Mouse (Mus musculus) hindbrain, embryonic 12.5 days (tissue): ENCODE measurements around the gene Ywhah. TPM values are rescaled to one million over a fixed set of nuclear protein-coding genes. Genes with fewer than 3 reads are reported as not detected.
A peak's percentile ranks its signal among the peaks of the same experiment; 100 is the strongest.
"Not testable (repeated sequence)": the region's sequence is repeated elsewhere in the genome, so short reads cannot be mapped to it uniquely, and the experiment has no call there.

ENCODE experiments used
- ATAC-seq: fragments of 200-750 bp; cut with Nextera tagmentation; 2 replicates; pipeline ENCODE4 v1.8.0; 2017; ENCODE audit warnings: moderate TSS enrichment; ENCODE audit not compliant: low FRiP score
- H3K27ac ChIP-seq: fragments of 300-500 bp; sonication (generic); 2 replicates; pipeline ENCODE4 v1.5.1; 2016; ENCODE audit warnings: mild to moderate bottlenecking
- H3K27me3 ChIP-seq: fragments of 300-500 bp; sonication (generic); 2 replicates; pipeline ENCODE4 v1.6.1; 2016; ENCODE audit warnings: mild to moderate bottlenecking
- H3K36me3 ChIP-seq: fragments of 300-500 bp; sonication (generic); 2 replicates; pipeline ENCODE4 v1.6.1; 2016; ENCODE audit warnings: mild to moderate bottlenecking
- H3K4me1 ChIP-seq: fragments of 300-500 bp; sonication (generic); 2 replicates; pipeline ENCODE4 v1.6.1; 2016
- H3K4me2 ChIP-seq: fragments of 300-500 bp; sonication (generic); replicated peaks from 2 replicates; pipeline ENCODE4 v1.6.1; 2016; ENCODE audit warnings: mild to moderate bottlenecking
- H3K4me3 ChIP-seq: fragments of 300-500 bp; sonication (generic); 2 replicates; pipeline ENCODE4 v1.5.1; 2016; ENCODE audit warnings: mild to moderate bottlenecking
- H3K9ac ChIP-seq: fragments of 300-500 bp; sonication (generic); 2 replicates; pipeline ENCODE4 v1.6.1; 2016; ENCODE audit warnings: mild to moderate bottlenecking, moderate library complexity
- H3K9me3 ChIP-seq: fragments of 300-500 bp; sonication (generic); replicated peaks from 2 replicates; pipeline ENCODE4 v1.6.1; 2016; ENCODE audit warnings: mild to moderate bottlenecking
- WGBS: fragments of 180-500 bp; shearing (Covaris S2); methylation state at CpG from one replicate; pipeline ENCODE4 v1.1.7; 2016; 5-methylcytosine and 5-hydroxymethylcytosine counted together
- polyA plus RNA-seq: library from polyadenylated mRNA; unstranded; fragments of >200 nt; fragmentation: Nextera tagmentation; extraction: Ambion mirVana; gene quantifications from 2 replicates; pipeline ENCODE4 v1.2.1, GENCODE M21; 2016

Ywhah gene
- polyA plus RNA-seq, 1 experiment from 2014 or later = 461 TPM

DNA sequence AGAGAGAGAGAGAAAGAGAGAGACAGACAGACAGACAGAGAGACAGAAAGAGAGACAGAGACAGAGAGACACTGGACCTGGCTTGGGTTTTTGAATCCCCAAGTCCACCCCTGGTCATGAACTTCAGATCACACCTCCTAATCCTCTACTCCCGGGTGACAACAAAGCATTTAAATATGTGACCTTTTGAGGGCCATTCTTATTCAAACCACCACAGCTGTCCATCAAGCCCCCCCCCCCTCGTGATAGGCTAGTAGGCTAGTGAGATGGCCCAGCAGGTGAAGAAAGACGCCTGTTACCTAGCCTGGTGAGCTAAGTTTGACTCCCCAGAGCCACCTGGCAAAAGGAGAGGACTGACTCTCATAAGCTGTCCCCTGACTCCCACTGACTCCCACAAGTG lies 16.3 kb downstream of the Ywhah start:
- H3K27ac ChIP-seq = no peak overlapping the region
- no peaks in the 10 kb centered on the region for H3K36me3 ChIP-seq
- H3K4me2 ChIP-seq = no peak overlapping the region
- H3K4me1 ChIP-seq = peaks cover 21% of the 10 kb centered on the region
- 32% methylated on average over 3 of the region's 3 CpGs for WGBS
- no peaks in the 10 kb centered on the region for H3K27me3 ChIP-seq
- no peak for ATAC-seq
- no peak overlapping the region for H3K4me3 ChIP-seq
- H3K9me3 ChIP-seq = no peaks in the 10 kb centered on the region
- no peak overlapping the region for H3K9ac ChIP-seq

DNA sequence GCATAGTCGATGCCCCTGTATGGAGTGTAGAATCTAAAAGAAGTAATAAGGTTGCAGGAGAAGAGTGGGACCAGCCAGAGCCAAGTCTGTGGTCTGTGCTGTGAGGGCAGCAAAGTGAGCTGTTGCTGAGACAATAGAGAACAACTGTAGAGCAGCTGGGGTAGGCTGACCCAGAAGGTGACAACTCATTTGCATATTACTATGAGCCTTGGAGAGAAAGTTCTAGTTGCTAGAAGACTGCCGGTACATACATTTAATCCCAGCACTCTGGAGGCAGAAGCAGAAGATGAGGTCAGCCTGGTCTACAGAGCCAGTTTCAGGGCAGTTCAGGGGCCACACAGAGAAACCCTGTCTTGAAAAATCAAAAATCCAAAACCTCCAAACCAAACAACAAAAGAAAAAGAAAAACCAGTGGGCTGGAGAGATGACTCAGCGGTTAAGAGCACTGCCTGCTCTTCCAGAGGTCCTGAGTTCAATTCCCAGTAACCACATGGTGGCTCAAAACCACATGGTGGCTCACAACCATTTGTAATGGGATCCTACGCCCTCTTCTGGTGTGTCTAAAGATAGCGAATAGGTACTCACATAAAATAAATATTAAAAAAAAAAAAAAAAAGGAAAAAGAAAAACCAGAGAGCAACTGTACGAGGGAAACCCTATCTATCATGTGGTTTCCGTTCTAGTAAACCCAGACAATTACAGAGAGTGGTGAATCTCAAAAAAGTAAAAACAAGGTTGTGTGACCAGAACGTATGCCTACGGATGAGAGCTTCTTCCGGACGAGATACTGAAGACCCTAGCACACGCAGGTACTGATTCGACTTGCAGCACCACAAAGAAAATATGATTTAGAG lies 20.3 kb downstream of the Ywhah start:
- ATAC-seq = no peak
- Histone ChIP-seq H3K27ac (no peak overlapping the region), H3K9ac (no peak overlapping the region), H3K9me3 (no peaks in the 10 kb centered on the region), H3K4me2 (peak overlapping the region; percentile 50), H3K4me1 (peaks cover 3% of the 10 kb centered on the region; the same call in 1 of the 2 replicates), H3K36me3 (no peaks in the 10 kb centered on the region), H3K27me3 (no peaks in the 10 kb centered on the region), H3K4me3 (0 out of 2 replicates have a peak overlapping the region, but pooled peaks have one; percentile 12)
- 49% methylated on average over 13 of the region's 13 CpGs for WGBS

DNA sequence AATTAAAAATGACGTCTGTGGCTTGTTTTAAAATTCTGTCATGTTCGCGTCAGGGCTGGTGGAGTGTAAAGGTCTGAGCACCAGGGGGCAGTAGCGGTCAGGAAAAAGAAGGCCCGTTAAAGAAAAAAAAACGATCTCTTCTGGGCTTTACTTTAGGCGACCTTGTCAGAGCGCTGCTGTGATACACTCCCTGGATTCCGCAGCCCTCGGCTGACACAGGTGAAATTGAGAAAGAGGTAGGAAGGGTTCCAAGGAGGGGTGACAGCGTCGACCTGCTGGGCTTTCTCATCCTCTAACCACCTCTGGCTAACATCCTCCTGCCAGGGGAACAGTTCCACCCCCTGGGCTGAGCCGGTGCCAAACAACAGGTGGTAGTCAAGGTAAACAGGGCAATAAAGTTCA lies 20.9 kb downstream of the Ywhah start:
- Histone ChIP-seq H3K4me1 (peaks cover 3% of the 10 kb centered on the region; the same call in 1 of the 2 replicates), H3K27ac (no peak overlapping the region), H3K4me3 (0 out of 2 replicates have a peak overlapping the region, but pooled peaks have one; percentile 12), H3K9ac (no peak overlapping the region), H3K36me3 (no peaks in the 10 kb centered on the region), H3K4me2 (peak overlapping the region; percentile 50), H3K9me3 (no peaks in the 10 kb centered on the region), H3K27me3 (no peaks in the 10 kb centered on the region)
- ATAC-seq = no peak; the same call in 1 of the 2 replicates
- 6% methylated on average over 13 of the region's 13 CpGs for WGBS

DNA sequence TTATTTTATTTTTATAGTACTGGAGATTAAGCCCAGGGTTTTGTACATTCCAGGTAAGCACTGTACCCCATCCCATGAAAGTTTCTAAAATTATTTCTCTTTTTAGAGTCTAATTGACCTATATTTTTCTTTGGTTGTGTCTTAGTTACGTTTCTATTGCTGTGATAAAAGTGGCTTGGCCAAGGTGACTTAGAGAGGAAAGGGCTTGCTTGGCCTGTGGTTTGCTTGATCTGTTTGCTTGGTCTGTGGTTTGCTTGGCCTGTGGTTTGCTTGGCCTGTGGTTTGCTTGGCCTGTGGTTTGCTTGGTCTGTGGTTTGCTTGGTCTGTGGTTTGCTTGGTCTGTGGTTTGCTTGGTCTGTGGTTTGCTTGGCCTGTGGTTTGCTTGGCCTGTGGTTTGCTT lies 22.1 kb downstream of the Ywhah start:
- not testable (repeated sequence) for H3K36me3 ChIP-seq, H3K4me3 ChIP-seq, H3K27me3 ChIP-seq, H3K27ac ChIP-seq, H3K9me3 ChIP-seq, ATAC-seq, H3K9ac ChIP-seq, H3K4me1 ChIP-seq, H3K4me2 ChIP-seq
- 84% methylated on average over 1 of the region's 1 CpGs for WGBS

DNA sequence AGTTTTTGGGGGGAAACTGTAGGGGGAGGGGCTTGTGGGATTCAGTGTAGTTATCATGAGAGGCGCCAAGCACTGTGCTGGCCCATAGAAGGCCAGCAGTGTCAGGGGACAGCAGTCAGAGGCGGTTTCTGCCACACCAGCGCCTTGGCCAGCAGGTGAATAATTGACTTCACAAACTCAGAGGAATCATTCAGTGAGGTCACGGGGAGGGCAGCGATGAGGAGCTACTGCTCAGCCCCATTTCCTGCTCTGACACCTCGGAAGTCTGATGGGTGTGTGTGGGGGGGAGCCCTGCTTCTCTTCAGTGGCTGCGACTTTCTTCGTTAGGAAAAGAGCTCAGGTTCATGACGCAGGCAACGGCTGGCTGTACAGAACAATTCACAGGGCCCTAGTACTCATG lies 24.8 kb downstream of the Ywhah start:
- no peaks in the 10 kb centered on the region for H3K36me3 ChIP-seq
- H3K4me1 ChIP-seq = peaks cover 3% of the 10 kb centered on the region; the same call in 1 of the 2 replicates
- H3K27ac ChIP-seq = no peak overlapping the region
- no peak overlapping the region for H3K4me3 ChIP-seq
- H3K27me3 ChIP-seq = no peaks in the 10 kb centered on the region
- H3K9ac ChIP-seq = no peak overlapping the region
- ATAC-seq = no peak
- WGBS = 62% methylated on average over 10 of the region's 10 CpGs
- H3K9me3 ChIP-seq = no peaks in the 10 kb centered on the region
- no peak overlapping the region for H3K4me2 ChIP-seq

DNA sequence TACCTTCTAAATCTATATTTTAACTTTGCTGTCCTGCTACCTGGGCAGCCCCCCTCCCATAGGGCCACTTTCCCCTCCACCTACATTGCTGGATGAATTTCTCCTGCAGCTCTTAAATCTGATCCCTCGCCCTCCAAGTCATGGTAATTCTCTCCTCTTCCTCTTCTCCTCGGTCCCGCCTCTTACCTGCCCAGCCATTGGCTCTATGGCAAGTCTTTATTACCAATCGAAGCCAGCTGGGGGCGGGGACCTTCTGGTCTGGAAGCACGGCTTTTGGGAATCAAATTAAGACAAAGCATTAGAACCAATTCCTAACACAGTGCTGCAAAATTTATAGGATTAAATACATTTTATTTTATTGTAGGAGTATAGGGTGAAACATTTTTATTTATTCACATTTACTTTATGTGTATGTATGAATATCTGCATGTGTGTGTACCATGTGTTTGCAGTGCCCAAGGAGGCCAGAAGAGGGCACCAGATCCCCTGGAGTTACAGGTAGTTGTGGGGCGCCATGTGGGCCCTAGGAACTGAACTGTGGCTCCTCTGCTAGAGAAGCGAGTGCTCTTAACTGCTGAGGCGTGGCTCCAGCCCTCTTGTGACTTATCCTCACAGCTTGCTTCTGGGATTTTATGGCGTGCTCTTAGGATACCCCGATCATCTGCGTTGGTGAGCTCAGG lies 26.2 kb downstream of the Ywhah start:
- H3K4me2 ChIP-seq = no peak overlapping the region
- no peaks in the 10 kb centered on the region for H3K36me3 ChIP-seq
- no peak for ATAC-seq
- WGBS = 95% methylated on average over 12 of the region's 12 CpGs
- H3K27me3 ChIP-seq = no peaks in the 10 kb centered on the region
- H3K4me1 ChIP-seq = no peaks in the 10 kb centered on the region
- no peak overlapping the region for H3K27ac ChIP-seq
- H3K9ac ChIP-seq = no peak overlapping the region
- H3K9me3 ChIP-seq = no peaks in the 10 kb centered on the region
- H3K4me3 ChIP-seq = no peak overlapping the region

DNA sequence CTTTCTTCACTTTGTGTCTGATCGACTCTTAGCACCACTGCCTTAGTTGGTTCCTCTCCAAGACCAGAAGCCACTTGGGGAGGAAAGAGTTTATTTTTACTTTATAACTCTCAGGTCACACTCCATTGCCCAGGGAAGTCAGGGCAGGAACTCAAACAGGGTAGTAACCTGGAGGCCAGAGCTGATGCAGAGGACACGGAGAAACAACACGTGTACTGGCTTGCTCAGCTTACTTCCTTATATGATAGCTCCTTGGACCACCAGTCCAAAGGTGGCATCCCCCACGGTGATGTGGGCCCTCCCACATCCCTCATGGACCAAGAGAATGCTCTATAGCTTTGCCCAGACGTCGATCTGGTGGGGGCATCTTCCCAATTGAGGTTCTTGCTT lies 26.7 kb downstream of the Ywhah start:
- H3K27me3 ChIP-seq = no peaks in the 10 kb centered on the region
- ATAC-seq = no peak
- no peak overlapping the region for H3K9ac ChIP-seq
- no peaks in the 10 kb centered on the region for H3K9me3 ChIP-seq
- no peaks in the 10 kb centered on the region for H3K4me1 ChIP-seq
- H3K27ac ChIP-seq = no peak overlapping the region
- H3K4me3 ChIP-seq = no peak overlapping the region
- H3K36me3 ChIP-seq = no peaks in the 10 kb centered on the region
- H3K4me2 ChIP-seq = no peak overlapping the region
- WGBS = 93% methylated on average over 6 of the region's 6 CpGs

DNA sequence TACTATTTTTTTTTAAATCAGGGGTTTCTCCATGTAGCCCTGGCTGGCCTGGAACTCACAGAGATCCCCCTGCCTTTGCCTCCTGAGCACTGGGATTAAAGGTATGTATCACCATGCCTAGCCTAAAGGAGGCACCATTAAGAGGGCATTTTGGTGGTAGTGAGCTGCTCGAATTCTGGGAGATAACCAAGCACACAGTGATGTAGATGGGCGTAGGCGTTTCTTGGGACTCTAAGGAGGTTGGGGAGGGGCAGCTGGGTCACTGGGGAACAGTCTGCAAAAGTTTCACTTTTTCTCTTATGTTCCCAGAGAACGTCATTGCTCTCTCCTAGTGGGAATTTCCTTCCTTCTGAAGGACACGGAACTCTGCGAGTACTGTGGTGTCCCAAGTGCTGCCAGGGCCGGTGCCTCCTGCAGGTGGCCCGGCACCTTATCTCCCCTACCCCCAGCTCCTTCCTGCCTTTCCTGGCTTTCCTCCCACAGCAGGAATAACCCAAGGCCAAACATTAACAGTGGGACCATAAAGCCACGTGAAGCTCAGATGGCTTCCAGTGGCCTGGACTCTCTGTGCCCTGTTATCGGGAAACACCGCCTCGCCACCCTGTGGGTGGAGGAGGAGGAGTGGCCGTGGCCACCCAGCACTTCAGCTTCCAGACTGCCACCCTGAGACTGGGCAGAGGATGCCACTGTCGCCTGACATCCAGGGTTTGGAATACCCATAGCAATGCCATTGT lies 34.4 kb downstream of the Ywhah start:
- Histone ChIP-seq H3K27ac (no peak overlapping the region), H3K4me3 (no peak overlapping the region), H3K36me3 (no peaks in the 10 kb centered on the region), H3K4me1 (no peaks in the 10 kb centered on the region), H3K4me2 (no peak overlapping the region), H3K9ac (no peak overlapping the region), H3K9me3 (no peaks in the 10 kb centered on the region), H3K27me3 (no peaks in the 10 kb centered on the region)
- ATAC-seq = no peak
- WGBS = 82% methylated on average over 14 of the region's 14 CpGs

DNA sequence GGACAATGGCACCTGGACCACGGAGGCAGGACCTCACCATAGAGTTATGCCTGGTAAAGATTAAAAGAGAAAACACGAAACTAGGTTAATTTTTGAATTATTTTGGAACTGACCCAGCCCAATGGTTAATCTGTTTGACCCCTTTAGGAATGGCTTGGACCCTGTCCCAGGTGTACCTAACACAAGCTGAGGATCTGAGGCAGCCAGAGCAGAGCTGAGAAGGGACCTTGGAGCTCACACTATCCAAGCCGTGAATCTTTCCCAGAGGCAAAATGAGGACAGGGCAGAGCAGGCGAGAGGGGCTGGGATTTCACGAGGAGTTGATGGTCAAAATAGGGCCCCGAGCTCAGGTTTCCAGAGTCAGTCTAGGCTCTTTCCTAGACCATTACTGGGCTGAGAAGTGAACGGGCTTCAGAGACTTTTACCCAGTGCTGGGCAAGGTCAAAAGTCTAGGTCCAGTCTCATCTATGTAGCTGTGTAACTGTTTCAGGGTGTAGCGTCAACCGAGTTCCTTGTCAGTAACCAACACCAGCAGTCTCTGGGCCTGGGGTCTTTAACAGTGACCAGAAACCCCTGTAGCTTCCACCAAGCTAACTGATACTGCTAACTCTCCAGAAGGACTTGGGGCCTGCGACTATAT lies 37.6 kb downstream of the Ywhah start:
- Histone ChIP-seq H3K36me3 (no peaks in the 10 kb centered on the region), H3K4me2 (no peak overlapping the region), H3K4me3 (no peak overlapping the region), H3K27ac (no peak overlapping the region), H3K4me1 (no peaks in the 10 kb centered on the region), H3K9me3 (no peaks in the 10 kb centered on the region), H3K9ac (no peak overlapping the region), H3K27me3 (no peaks in the 10 kb centered on the region)
- no peak for ATAC-seq
- 82% methylated on average over 10 of the region's 10 CpGs for WGBS

DNA sequence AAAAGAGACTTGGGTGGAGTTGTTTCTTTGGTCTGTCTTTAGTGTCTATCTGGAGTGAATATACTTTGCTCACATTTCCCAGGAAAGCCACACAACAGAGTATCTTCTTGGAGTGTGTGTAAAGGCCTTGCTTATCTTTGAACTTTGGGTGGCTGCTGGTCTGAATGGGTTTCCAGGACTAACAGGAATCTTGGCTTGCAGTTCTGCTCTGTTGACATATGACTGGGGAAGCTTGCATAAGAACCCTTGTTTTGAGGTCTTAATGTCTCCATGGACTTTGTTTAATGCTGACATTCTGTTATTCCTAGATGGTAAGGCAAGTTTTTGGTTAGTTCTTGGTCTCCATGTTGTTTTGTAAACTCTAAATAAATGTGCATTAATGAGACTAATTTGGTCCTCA lies 51.5 kb downstream of the Ywhah start:
- Histone ChIP-seq H3K27me3 (no peaks in the 10 kb centered on the region), H3K27ac (no peak overlapping the region), H3K36me3 (no peaks in the 10 kb centered on the region), H3K4me3 (no peak overlapping the region), H3K9me3 (no peaks in the 10 kb centered on the region), H3K4me1 (no peaks in the 10 kb centered on the region), H3K9ac (no peak overlapping the region), H3K4me2 (no peak overlapping the region)
- no peak for ATAC-seq

DNA sequence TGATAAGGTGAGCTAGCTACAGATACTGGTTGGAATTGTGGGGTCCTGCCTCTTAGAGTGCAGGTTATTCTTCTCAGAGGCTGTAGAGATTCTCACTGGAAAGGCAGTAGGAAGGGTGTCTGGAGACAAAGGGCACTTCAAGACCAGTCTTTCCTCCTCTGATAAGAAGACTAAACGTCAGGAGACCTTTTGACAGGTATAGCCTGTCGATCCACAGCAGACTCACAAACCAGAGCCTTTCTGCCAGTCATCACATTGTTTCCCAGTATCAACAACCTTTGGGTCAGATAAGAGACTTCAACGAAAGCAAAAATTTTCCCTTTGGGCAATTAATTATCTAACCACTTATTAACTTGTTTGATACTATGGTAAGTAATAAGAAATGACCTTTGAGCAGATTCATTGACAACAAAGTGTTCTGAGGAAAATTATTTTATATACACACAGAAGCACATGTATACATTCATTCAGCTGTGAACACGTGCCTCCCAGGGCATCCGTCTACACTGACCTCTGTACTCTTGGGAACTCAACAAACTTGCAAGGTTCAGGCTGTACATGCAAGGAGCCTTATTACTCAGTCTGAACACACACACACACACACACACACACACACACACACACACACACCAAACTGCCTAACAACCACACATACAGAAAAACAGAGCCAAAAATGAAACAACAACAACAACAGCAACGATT lies 58.0 kb downstream of the Ywhah start:
- WGBS = 85% methylated on average over 6 of the region's 6 CpGs
- Histone ChIP-seq H3K9me3 (no peaks in the 10 kb centered on the region), H3K27me3 (no peaks in the 10 kb centered on the region), H3K9ac (no peak overlapping the region), H3K4me3 (no peak overlapping the region), H3K27ac (no peak overlapping the region), H3K4me1 (no peaks in the 10 kb centered on the region), H3K4me2 (no peak overlapping the region), H3K36me3 (no peaks in the 10 kb centered on the region)
- ATAC-seq = no peak
